Mouse (Mus musculus) embryo, embryonic 11 days (tissue): ENCODE results near the gene Kdm2a.
"Not testable (repeated sequence)": the region's sequence is repeated elsewhere in the genome, so short reads cannot be mapped to it uniquely, and the experiment has no call there.

ENCODE experiments used
- DNase-seq: peaks from one replicate; pipeline ENCODE4 v3.0.0-alpha.2; 2015

Kdm2a gene

GRCm38 (mm10) chr19:4414631-4415030 is 16.5 kb upstream of the Kdm2a start:
- DNase-seq = no peak

GRCm38 (mm10) chr19:4409062-4409461 is 11.0 kb upstream of the Kdm2a start:
- DNase-seq = no peak

- no peak for DNase-seq
These were observed 6.8 kb upstream of the Kdm2a start for GRCm38 (mm10) chr19:4404840-4405239.

DNA sequence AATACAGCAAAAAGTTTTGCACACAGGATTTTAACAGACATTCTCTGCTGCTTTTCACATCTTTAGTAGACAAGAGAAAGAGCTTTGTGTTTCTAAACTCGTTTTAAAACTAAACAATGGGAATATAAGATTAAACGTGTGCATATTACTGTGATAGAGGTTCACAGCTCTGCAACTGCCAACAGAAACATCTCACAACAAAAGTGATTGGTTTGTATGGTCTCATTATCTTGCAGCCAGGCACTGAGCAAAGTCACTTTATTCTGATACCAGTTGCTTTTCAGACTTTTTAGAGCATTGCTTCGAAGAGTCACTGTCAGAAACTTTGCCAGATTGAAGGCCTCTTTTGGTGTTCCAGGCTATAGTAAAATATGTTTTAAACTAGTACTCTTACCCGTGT is 874 bp upstream of the Kdm2a start:
- DNase-seq = no peak

DNA sequence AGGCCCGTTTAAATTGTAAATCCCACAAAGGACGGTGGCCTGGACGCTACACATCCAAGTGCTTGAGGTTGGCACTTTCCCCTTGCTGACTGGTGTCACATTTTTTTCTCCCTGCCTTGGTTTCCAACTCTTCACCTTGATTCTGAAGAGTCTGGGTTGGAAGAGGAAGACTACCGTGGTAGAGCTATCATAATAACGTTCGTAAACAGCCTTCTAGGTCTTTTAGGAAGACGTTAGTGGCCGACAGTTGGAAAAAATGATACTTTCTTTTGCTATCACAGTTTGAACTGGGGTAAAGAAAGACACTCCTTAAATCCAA is 504 bp upstream of the Kdm2a start:
- no peak for DNase-seq

GRCm38 (mm10) chr19:4396998-4397797 is 887 bp downstream of the Kdm2a start:
- peak; percentile 99 for DNase-seq

DNA sequence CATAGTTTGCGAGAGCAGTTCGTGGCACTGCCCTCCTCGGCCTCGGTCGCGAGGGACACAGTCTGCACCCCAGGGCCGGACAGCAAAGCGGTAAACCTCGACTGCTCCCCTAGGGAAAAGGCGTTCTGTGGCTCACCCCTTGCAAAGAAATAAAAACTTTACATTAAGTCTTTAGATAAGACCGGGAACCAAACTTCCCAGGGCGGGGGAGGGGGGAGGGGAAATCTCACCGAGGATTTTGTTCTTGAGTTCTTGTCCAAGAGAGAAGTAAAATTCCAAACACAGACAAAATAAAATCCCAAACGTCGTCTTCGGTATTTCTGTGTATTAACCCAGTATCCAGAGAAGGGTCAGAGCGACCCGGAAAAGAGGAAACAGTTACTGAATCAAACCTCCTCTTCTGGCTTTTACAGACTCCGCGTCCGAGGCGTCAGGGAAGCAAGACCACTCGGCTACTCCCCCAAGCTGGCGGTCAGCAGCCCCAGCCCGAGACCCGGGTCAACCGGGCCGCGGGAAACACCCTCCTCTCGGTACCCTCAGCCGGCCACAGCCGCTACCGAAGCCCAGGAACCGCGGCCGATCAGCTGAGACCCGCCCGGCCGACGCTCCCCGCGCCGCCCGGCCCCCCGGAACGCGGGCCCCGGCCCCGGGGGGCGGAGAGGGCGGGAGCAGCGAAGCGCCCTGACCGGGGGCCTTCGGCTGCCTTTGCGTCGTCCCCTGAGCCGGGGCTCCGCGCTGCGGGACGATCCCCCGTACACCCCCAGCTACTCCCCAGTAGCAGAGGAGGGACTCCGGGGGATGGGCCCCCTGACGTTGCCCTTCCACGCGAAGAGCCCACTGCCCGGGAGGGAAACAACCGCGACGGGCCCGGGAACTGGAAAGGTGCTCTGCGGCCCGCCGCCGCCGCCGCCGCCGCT is 1.7 kb downstream of the Kdm2a start:
- peak; percentile 51 for DNase-seq

DNA sequence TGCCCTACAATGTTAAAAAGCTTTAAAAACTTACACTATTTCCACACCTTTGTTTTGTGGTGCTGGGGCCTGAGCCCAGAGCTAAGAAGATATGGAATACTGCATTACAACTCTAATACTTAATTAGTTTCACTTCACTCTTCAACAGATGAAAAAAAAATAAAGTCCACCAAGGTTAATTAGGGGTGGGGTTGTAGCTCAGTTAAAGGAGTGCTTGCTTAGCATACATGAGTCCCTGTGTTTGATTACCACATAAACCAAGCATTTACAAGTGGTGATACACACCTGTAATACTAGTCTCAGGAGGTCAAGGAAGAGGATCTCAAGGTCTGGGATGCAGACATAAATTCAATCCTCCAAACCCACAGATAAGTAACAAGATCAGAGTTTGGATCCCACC is 10.8 kb downstream of the Kdm2a start:
- DNase-seq = no peak

DNA sequence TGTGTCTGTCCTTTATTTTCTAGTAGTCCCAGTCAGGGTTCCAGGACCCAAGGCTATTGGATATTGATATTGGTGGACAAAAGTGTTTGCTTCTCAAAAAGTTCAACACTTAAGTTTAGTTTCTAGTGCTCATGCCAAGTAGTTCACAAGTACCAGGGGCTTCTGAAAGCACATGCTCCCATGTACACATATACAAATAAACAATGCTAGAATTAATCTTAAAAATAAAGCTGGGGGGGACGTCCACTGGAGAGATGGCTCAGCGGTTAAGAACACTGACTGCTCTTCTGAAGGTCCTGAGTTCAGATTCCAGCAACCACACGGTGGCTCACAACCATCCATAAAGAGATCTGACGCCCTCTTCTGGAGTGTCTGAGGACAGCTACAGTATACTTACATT is 13.1 kb downstream of the Kdm2a start:
- DNase-seq = no peak

- peak; percentile 17 for DNase-seq
These were observed 13.8 kb downstream of the Kdm2a start for GRCm38 (mm10) chr19:4384322-4384721.

DNA sequence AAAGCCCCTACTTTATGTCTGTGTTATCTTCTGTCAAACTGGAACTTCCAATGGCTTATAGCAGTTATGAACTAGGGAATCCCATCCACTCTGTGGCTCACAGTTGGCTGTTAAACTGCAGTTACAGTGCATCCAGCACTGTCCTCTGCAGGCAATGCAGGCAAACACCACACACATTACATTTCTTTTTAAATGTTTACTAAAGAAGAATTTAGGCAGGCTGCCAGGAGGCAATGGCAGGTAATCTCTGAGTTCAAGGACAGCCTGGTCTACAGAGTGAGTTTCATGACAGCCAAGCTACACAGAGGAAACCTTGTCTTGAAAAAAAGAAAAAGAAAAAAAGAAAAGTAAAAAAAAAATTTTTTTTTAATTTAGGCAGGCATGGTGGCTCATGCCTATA is 14.8 kb downstream of the Kdm2a start:
- no peak for DNase-seq

GRCm38 (mm10) chr19:4382303-4382702 is 15.8 kb downstream of the Kdm2a start:
- DNase-seq = not testable (repeated sequence)

DNA sequence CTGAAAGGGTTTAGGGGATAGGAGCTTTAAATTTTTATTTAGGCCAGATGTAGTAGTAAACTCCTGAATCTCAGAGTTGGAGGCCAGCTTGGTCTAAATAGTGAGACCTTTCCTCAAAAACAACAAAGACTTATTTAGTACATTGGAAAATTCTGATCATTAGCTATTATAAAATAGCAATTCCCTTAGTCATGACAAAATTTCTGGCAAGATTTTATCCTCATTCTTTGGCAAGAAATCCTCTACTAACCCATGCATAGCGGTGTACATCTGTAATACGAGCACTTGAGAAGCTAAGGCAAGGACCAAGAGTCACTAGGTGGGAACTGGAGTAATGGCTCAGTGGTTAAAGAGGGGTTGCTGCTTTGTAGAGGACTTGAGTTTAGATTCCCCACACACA is 27.4 kb downstream of the Kdm2a start:
- no peak for DNase-seq

GRCm38 (mm10) chr19:4370254-4370653 is 27.8 kb downstream of the Kdm2a start:
- no peak for DNase-seq

DNA sequence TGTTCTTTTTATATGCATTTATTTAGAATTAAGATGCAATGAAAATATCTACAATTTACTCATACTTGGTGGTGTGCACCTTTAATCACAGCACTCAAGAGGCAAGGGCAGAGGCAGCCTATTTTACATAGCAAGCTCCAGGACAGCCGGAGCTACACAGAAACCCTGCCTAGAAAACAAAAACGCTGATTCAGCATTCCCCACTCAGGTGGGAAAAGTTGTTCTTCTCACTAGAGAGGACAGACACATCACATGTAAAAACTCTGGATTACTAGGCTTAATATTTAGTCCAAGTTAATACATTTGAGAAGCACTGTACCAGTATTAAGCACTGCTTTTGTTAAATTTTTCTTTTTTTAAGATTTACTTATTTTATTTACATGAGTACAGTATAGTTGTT is 48.6 kb downstream of the Kdm2a start:
- DNase-seq = no peak

DNA sequence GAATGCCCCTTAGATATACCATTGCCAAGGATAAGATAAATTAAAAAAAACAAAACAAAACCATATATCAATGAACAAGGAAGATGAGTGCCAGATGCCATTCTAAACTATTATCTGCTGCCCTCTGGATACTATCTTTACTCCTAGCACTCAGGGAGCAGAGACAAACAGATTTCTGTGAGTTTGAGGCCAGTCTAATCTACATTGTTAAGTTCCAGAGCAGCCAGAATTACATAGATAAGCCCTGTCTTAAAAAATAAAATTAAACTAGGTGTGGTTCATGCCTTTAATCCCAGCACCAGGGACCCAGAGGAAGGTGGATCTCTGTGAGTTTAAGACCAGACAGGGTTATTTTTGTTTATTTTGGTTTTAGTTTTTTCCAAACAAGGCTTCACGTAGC is 51.6 kb downstream of the Kdm2a start:
- DNase-seq = no peak

GRCm38 (mm10) chr19:4338162-4338561 is 59.9 kb downstream of the Kdm2a start:
- peak; percentile 71 for DNase-seq

DNA sequence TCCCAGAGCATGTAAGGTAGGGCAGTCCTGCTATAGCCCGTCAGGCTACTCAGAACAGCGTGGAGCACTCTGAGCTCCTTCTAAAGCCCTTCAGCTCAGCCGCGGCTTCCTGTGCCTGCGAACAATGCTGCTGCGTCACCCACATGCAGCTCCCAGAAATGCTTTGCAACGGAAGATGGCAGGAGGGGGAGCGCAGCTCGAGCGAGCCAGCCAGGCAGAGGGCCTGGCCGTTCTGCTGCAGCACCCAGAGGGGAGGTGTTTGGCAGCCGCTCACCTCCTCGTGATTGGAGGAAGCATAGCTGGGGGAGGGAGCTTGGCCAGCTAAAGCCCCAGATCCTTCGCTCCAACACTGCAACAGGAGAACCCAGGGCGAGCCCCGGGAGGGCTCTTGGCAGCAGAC is 64.3 kb downstream of the Kdm2a start:
- peak; percentile 95 for DNase-seq

- DNase-seq = peak; percentile 45
These were observed 64.8 kb downstream of the Kdm2a start for GRCm38 (mm10) chr19:4333100-4333775.

- peak; percentile 77 for DNase-seq
These were observed 65.4 kb downstream of the Kdm2a start for GRCm38 (mm10) chr19:4332653-4333052.

DNA sequence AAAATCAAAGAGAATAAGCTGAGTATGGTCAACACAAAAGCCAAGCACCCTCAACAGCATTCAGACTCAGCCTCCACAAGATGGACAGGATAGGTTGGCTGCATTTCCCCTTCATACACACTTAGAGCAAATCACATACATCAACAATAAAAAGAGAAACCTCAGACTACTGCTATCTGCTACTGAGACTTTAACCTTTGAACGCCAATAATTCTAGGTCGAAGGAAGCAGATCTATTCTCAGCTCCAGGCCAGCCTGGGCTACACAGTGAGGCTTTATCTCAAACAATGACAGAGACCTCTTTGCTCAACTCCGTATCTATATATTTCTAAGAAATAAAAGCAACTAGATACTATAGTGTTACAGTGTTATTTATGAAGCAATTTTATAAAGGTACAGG is 66.8 kb downstream of the Kdm2a start:
- no peak for DNase-seq

DNA sequence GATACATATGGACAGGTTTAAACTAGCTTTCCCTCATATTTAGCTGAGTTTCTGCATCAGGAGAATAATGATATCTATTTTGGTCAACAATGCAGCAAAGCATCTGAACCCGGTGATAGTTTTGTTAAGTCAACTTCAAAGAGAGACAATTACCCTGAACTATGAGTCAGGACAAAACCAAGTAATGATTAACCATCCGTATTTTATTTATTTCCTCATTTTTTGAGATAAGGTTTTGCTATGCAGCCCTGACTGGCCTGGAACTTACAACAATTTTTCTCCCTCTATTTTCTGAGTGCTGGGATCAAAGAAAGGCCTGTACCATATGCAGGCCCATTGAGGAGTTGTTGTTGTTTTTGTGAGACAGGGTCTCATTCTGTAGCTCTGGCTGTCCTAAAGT is 67.5 kb downstream of the Kdm2a start:
- DNase-seq = no peak

- no peak for DNase-seq
These were observed 69.3 kb downstream of the Kdm2a start for GRCm38 (mm10) chr19:4328737-4329304.
